Mouse (Mus musculus): ENCODE data around the gene Lrrc40. TPM values are rescaled to one million over a fixed set of nuclear protein-coding genes. Genes with fewer than 3 reads are reported as not detected.

The Lrrc40 gene
- total RNA-seq (2012; rRNA removed): 28.3 and 42.5 TPM in 2 replicates

GRCm38 (mm10) chr3:158036329-158036988, at the start of gene Lrrc40, which contains the start of gene Srsf11:
Lrrc40 (plus strand) TSS chr3:158036662.
Srsf11 (minus strand) TSS chr3:158036639.
- Histone ChIP-seq H3K4me3 (ENCODE audit: insufficient read depth in 1 of 2, low read depth in 1 of 2, low read length in 2 of 2, poor library complexity in 1 of 2, severe bottlenecking in 1 of 2) (peak within 1 kb of the TSS; percentile 90 to 93), H3K36me3 (ENCODE audit: control insufficient read depth, insufficient read depth, low read length, poor library complexity, severe bottlenecking) (no peaks in the 10 kb centered on the region; the same call in 1 of the 2 replicates), H3K9ac (ENCODE audit: insufficient read depth, low read depth, low read length, poor library complexity, severe bottlenecking) (peak within 1 kb of the TSS; percentile 96), H3K27ac (ENCODE audit: insufficient read depth, low read depth, low read length, poor library complexity, severe bottlenecking) (peak within 1 kb of the TSS; percentile 70), H3K9me3 (ENCODE audit: control insufficient read depth, insufficient read depth, low read depth, low read length) (no peaks in the 10 kb centered on the region), H3K4me1 (ENCODE audit: control insufficient read depth in 2 of 2, insufficient read depth in 2 of 2, low read length in 2 of 2, poor library complexity in 1 of 2) (peaks cover 0 to 5% of the 10 kb centered on the region in 2 experiments; a peak in 1 of 4 replicates)
- in situ Hi-C loops (cut with MboI; ENCODE audit: low sequenced_read_pairs in 2 of 2, unreplicated experiment in 2 of 2): loop anchor here in 1 of 2 experiments (5.0 kb wide), 1 partner anchor 84 kb away; no protein-coding TSS in a partner anchor
- DNase-seq (ENCODE audit: low read depth, low spot score): peak; percentile 92
- no peak for TF ChIP-seq ZC3H11A (IDR thresholded peaks at IDR 0.05; ENCODE audit: borderline replicate concordance, low read depth, low read length)
- TF ChIP-seq MAFK (IDR thresholded peaks at IDR 0.05; ENCODE audit: insufficient read depth, low read depth, low read length): no peak
- peak; percentile 62; the same call in 1 of the 2 replicates for TF ChIP-seq HCFC1 (IDR thresholded peaks at IDR 0.05; ENCODE audit: borderline replicate concordance, insufficient read depth, low read length)
- TF ChIP-seq CHD2 (IDR thresholded peaks at IDR 0.05; ENCODE audit: low read depth, low read length): no peak
- no peak for TF ChIP-seq ZNF384 (IDR thresholded peaks at IDR 0.05; ENCODE audit: low read depth, low read length)

GRCm38 (mm10) chr3:157993322-157993721, 43.1 kb upstream of the Lrrc40 start:
- Histone ChIP-seq H3K9me3 (ENCODE audit: control insufficient read depth, insufficient read depth, low read depth, low read length) (no peaks in the 10 kb centered on the region), H3K36me3 (ENCODE audit: control insufficient read depth, insufficient read depth, low read length, poor library complexity, severe bottlenecking) (peaks cover 2% of the 10 kb centered on the region; the same call in 1 of the 2 replicates), H3K27ac (ENCODE audit: insufficient read depth, low read depth, low read length, poor library complexity, severe bottlenecking) (no peak overlapping the region), H3K4me3 (ENCODE audit: insufficient read depth in 1 of 2, low read depth in 1 of 2, low read length in 2 of 2, poor library complexity in 1 of 2, severe bottlenecking in 1 of 2) (no peak overlapping the region), H3K9ac (ENCODE audit: insufficient read depth, low read depth, low read length, poor library complexity, severe bottlenecking) (no peak overlapping the region), H3K4me1 (ENCODE audit: control insufficient read depth in 2 of 2, insufficient read depth in 2 of 2, low read length in 2 of 2, poor library complexity in 1 of 2) (no peaks in the 10 kb centered on the region)
- TF ChIP-seq ZC3H11A (IDR thresholded peaks at IDR 0.05; ENCODE audit: borderline replicate concordance, low read depth, low read length) (no peak), MAFK (IDR thresholded peaks at IDR 0.05; ENCODE audit: insufficient read depth, low read depth, low read length) (no peak), CHD2 (IDR thresholded peaks at IDR 0.05; ENCODE audit: low read depth, low read length) (no peak), ZNF384 (IDR thresholded peaks at IDR 0.05; ENCODE audit: low read depth, low read length) (no peak), HCFC1 (IDR thresholded peaks at IDR 0.05; ENCODE audit: borderline replicate concordance, insufficient read depth, low read length) (no peak)
- in situ Hi-C loops (cut with MboI; ENCODE audit: low sequenced_read_pairs in 2 of 2, unreplicated experiment in 2 of 2): no loop called here
- no peak for DNase-seq (ENCODE audit: low read depth, low spot score)

GRCm38 (mm10) chr3:157995726-157996125, 40.7 kb upstream of the Lrrc40 start:
- in situ Hi-C loops (cut with MboI; ENCODE audit: low sequenced_read_pairs in 2 of 2, unreplicated experiment in 2 of 2): no loop called here
- H3K4me3 ChIP-seq (ENCODE audit: insufficient read depth in 1 of 2, low read depth in 1 of 2, low read length in 2 of 2, poor library complexity in 1 of 2, severe bottlenecking in 1 of 2): no peak overlapping the region
- TF ChIP-seq HCFC1 (IDR thresholded peaks at IDR 0.05; ENCODE audit: borderline replicate concordance, insufficient read depth, low read length) (no peak), ZNF384 (IDR thresholded peaks at IDR 0.05; ENCODE audit: low read depth, low read length) (no peak), ZC3H11A (IDR thresholded peaks at IDR 0.05; ENCODE audit: borderline replicate concordance, low read depth, low read length) (no peak), MAFK (IDR thresholded peaks at IDR 0.05; ENCODE audit: insufficient read depth, low read depth, low read length) (no peak), CHD2 (IDR thresholded peaks at IDR 0.05; ENCODE audit: low read depth, low read length) (no peak)
- H3K9me3 ChIP-seq (ENCODE audit: control insufficient read depth, insufficient read depth, low read depth, low read length): no peaks in the 10 kb centered on the region
- H3K9ac ChIP-seq (ENCODE audit: insufficient read depth, low read depth, low read length, poor library complexity, severe bottlenecking): no peak overlapping the region
- no peak for DNase-seq (ENCODE audit: low read depth, low spot score)
- no peaks in the 10 kb centered on the region; the same call in 1 of the 2 replicates for H3K36me3 ChIP-seq (ENCODE audit: control insufficient read depth, insufficient read depth, low read length, poor library complexity, severe bottlenecking)
- no peak overlapping the region for H3K27ac ChIP-seq (ENCODE audit: insufficient read depth, low read depth, low read length, poor library complexity, severe bottlenecking)
- H3K4me1 ChIP-seq (ENCODE audit: control insufficient read depth in 2 of 2, insufficient read depth in 2 of 2, low read length in 2 of 2, poor library complexity in 1 of 2): no peaks in the 10 kb centered on the region

- no peak overlapping the region for H3K9ac ChIP-seq (ENCODE audit: insufficient read depth, low read depth, low read length, poor library complexity, severe bottlenecking)
- no peaks in the 10 kb centered on the region for H3K4me1 ChIP-seq (ENCODE audit: control insufficient read depth in 2 of 2, insufficient read depth in 2 of 2, low read length in 2 of 2, poor library complexity in 1 of 2)
- H3K36me3 ChIP-seq (ENCODE audit: control insufficient read depth, insufficient read depth, low read length, poor library complexity, severe bottlenecking): no peaks in the 10 kb centered on the region; the same call in 1 of the 2 replicates
- in situ Hi-C loops (cut with MboI; ENCODE audit: low sequenced_read_pairs in 2 of 2, unreplicated experiment in 2 of 2): no loop called here
- no peak overlapping the region for H3K27ac ChIP-seq (ENCODE audit: insufficient read depth, low read depth, low read length, poor library complexity, severe bottlenecking)
- H3K9me3 ChIP-seq (ENCODE audit: control insufficient read depth, insufficient read depth, low read depth, low read length): no peaks in the 10 kb centered on the region
- no peak overlapping the region for H3K4me3 ChIP-seq (ENCODE audit: insufficient read depth in 1 of 2, low read depth in 1 of 2, low read length in 2 of 2, poor library complexity in 1 of 2, severe bottlenecking in 1 of 2)
- DNase-seq (ENCODE audit: low read depth, low spot score): no peak
- TF ChIP-seq HCFC1 (IDR thresholded peaks at IDR 0.05; ENCODE audit: borderline replicate concordance, insufficient read depth, low read length) (no peak), ZC3H11A (IDR thresholded peaks at IDR 0.05; ENCODE audit: borderline replicate concordance, low read depth, low read length) (no peak), MAFK (IDR thresholded peaks at IDR 0.05; ENCODE audit: insufficient read depth, low read depth, low read length) (no peak), CHD2 (IDR thresholded peaks at IDR 0.05; ENCODE audit: low read depth, low read length) (no peak)
Observed at GRCm38 (mm10) chr3:157998742-157999369, 37.6 kb upstream of the Lrrc40 start.
